Mouse (Mus musculus): Measurements from ENCODE around the gene Sfmbt1.

The Sfmbt1 gene

GRCm38 (mm10) chr14:30826174-30827140 is 111.8 kb downstream of the Sfmbt1 start:
- peak; percentile 9 for DNase-seq

DNA sequence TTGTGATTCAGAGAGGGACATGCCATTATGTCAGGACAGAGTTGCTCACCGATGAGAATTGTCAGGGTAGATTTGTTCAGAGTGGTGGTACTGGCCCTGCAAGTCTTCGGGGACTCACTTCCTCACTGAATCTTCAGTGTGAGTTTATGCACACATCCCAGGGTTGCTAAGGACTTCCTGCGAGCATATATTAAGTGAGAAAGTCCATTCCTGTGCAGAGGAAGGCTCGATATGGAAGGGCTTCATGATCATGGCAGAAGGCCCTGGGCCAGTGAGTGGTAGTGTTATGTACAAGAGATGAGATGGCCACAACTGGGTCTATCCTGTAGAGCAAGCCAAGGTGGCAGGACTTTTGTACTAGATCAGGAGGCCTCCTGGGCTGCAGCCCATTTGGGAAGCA is 112.8 kb downstream of the Sfmbt1 start:
- DNase-seq: no peak

DNA sequence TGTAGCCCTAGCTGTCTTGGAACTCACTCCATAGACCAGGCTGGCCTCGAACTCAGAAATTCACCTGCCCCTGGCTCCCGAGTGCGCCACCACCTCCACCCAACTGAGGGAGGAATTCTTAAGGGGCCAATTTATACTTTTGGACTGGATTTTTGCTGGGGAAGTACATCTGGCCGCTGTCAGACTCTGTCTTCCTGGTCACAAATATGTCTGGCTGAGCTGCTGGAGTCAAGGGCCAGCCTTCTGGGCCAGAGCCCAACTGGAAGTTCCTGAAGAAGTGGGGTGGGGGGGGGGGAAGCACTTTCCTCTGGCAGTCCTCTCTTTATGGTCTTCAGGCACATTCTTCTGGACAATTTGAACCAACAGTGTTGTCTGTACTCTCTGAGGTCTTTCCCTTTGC is 113.4 kb downstream of the Sfmbt1 start:
- DNase-seq: no peak

GRCm38 (mm10) chr14:30828635-30829460 is 114.2 kb downstream of the Sfmbt1 start:
- no peak for DNase-seq

DNA sequence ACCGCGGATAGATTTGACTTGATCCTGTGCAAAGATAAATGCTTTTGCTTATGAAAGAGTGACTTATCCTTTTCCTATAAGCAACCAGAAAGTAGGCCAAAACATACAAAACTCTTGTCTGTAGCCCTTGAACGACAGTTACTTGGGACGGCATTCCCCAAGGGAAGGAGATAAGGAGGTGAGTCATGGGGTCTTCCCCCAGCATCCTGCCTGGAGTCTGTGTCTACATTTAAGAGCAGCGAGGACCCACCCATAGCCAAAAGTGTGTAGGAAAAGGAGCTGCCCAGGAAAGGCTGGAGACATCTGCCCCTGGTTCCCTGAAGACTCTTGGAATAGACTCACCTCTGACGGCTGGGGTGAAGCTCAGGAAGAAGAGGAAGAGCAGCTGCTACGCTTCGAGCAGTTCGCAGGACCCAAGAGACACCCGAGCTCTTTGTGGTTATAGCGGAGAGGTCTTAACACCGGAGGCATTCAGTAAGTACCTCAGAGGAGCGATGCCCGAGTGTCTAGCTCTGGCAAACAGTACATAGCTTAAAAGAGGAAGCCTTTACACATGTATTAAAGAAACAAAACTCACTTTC is 122.9 kb downstream of the Sfmbt1 start:
- no peak for DNase-seq

- no peak for DNase-seq
These were observed 129.1 kb downstream of the Sfmbt1 start for GRCm38 (mm10) chr14:30843701-30844100.

DNA sequence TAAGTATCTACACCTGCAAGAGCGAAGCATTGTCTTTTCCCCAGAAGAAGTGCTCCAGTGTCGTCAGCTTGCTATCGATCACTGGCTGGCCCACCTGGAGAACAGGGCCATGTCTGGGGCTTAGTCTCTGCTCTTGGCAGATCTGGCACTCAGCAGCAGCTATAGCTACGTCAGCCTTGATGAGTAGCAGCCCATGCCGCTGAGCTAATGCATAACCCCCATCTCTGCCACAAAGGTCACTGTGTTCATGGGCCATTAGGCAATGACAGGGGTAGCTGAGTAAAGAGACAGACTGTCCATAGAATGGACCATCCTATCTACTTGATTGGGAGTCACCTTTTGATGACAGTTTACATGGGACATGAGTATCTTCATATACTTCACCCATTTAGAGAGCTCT is 135.9 kb downstream of the Sfmbt1 start:
- no peak for DNase-seq

DNA sequence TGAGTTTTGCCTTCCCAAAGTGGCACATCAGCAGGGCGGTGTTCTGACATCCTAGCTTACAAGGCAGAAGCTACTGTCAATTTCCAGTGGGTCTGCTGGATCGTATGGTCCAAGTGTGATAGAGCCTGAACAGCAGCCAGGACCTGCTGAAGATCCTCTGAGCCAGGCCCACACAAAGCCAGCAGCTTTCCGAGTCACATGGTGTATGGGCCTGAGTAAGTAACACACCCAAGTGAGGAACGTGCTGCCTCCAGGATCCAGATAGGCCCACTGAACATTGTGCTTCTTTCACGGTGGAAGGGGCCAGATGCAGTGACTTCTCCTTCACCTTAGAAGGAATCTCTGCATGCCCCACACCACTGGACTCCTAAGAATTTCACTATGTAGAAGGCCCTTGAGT is 137.7 kb downstream of the Sfmbt1 start:
- no peak for DNase-seq

- no peak for DNase-seq
These were observed 140.7 kb downstream of the Sfmbt1 start for GRCm38 (mm10) chr14:30855316-30855715.

DNA sequence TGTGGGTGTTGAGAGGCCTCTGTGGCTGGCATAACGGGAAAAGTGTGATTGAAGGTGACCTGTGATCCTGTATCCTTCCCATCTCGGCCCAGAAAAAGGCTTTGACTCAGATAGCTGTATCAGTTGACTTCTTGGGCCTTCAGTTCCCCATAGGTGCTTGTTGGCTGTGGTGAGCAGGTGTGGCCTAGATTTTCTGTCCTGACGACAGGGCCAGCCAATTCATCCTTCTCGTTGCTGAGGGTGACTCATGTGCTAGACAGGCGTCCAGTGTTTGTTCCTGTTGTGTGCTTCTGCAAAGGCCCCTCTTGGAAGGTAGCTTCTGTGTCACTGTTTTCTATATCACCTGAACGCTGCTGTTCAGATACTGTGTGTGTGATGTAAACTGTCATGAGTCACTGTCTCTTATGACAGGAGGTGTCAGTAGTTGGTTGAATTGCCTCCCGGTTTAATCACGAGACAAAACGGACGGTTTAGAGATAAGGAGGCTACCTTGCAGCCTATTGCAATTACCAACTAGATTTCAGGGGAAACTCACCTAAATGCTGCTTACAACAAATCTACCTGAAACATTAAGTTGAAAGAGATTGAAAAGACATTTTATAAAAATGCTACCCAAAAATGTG is 142.3 kb downstream of the Sfmbt1 start:
- DNase-seq: no peak

- DNase-seq: no peak
These were observed 143.3 kb downstream of the Sfmbt1 start for GRCm38 (mm10) chr14:30857990-30858389.

DNA sequence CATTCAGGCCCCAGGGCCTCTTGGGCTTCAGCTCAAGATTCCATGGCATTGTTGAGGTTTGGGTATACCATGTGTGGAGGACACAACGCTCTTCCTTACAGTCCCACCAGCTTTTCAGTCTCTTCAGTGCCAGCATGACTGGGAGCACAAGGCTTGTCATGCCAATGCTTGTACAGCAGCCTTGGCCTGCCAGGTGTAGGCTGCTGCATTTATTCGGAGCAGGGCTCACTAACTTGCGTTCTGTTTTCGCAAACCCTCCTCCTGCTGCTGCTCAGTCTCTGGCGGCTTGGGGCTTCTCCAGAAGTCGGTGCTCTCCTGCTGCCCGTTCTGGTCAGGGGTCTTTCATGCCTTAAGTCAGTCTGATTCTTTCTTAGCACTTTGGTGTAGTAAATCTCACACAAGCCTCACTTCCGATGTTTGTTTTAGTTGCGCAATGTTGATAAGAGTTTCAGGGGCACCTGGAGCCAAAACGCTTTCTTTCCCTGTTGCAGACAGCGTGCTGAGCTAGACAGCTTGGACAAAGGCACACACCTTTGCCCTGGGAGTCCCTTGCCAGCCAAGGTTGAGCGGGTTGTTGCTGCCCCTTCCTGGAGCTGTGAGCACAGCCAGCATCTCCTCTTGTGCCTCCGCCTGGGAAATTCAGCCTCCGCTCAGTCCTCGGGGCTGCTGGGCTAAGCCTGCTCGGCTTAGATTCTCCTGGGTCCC is 146.9 kb downstream of the Sfmbt1 start:
- DNase-seq: no peak

GRCm38 (mm10) chr14:30862368-30862767 is 147.7 kb downstream of the Sfmbt1 start:
- DNase-seq: no peak

GRCm38 (mm10) chr14:30865311-30865710 is 150.7 kb downstream of the Sfmbt1 start:
- no peak for DNase-seq

- peak; percentile 58 for DNase-seq
These were observed 152.4 kb downstream of the Sfmbt1 start for GRCm38 (mm10) chr14:30867042-30867441.

DNA sequence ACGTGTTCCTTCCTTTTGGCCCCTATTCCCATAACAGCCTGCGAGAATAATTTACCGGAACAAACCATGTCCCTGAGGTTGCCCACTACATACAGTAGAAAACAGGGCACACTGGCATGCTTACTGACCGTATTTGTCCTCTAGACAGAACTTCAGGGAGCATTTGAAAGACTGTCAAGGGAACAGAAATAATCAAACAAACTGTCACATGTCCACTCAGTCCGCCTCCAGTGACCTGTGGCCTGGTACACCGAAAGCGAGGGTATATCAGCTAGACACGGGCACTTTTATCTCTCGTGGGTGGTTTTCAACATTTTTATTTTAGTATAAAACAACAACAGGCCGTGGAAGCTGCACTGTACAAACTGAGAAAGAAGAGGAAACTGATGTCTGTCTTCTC is 154.2 kb downstream of the Sfmbt1 start:
- DNase-seq: no peak

GRCm38 (mm10) chr14:30869391-30869801 is 154.7 kb downstream of the Sfmbt1 start:
- no peak for DNase-seq

- no peak for DNase-seq
These were observed 155.8 kb downstream of the Sfmbt1 start for GRCm38 (mm10) chr14:30870206-30871147.
